In genomic region chr6:34475391-34475790, GRCm38 (mm10) we compare ENCODE assay signal across 8 mouse cellular contexts. TPM values are rescaled to one million over a fixed set of nuclear protein-coding genes. Genes with fewer than 3 reads are reported as not detected.
DNase-seq lines count a peak whose midpoint lies in the region; ATAC-seq and TF ChIP-seq lines count a peak whose summit lies in the region.

No protein-coding gene starts in this region.

- H3K27ac ChIP-seq in lung, embryonic 14.5 days (ENCODE audit: low read depth) = 0 out of 2 replicates have a peak overlapping the region, but pooled peaks have one; percentile 58
- no peak overlapping the region for H3K27ac ChIP-seq in embryonic facial prominence, embryonic 11.5 days (replicated peaks; ENCODE audit: low read depth, low read length)
- H3K27ac ChIP-seq in intestine, embryonic 14.5 days (ENCODE audit: low read depth) = peak overlapping the region; percentile 57; the same call in 1 of the 2 replicates
- H3K27ac ChIP-seq in neural tube, embryonic 14.5 days (ENCODE audit: low read depth, low read length) = peak overlapping the region; percentile 79

- no peaks in the 10 kb centered on the region for H3K36me3 ChIP-seq in lung, embryonic 14.5 days (ENCODE audit: insufficient read depth)
- H3K36me3 ChIP-seq in embryonic facial prominence, embryonic 11.5 days (replicated peaks; ENCODE audit: control insufficient read depth, insufficient read depth, low read depth, low read length) = no peaks in the 10 kb centered on the region
- no peaks in the 10 kb centered on the region for H3K36me3 ChIP-seq in intestine, embryonic 14.5 days (ENCODE audit: control insufficient read depth, insufficient read depth, low read length)
- no peaks in the 10 kb centered on the region for H3K36me3 ChIP-seq in neural tube, embryonic 14.5 days (ENCODE audit: control insufficient read depth, insufficient read depth, low read length)

- H3K9me3 ChIP-seq in lung, embryonic 14.5 days (ENCODE audit: low read depth, low read length) = no peaks in the 10 kb centered on the region
- H3K9me3 ChIP-seq in embryonic facial prominence, embryonic 11.5 days (replicated peaks; ENCODE audit: control insufficient read depth, low read length) = no peaks in the 10 kb centered on the region
- no peaks in the 10 kb centered on the region for H3K9me3 ChIP-seq in intestine, embryonic 14.5 days (ENCODE audit: control insufficient read depth, low read length)
- no peaks in the 10 kb centered on the region for H3K9me3 ChIP-seq in neural tube, embryonic 14.5 days (ENCODE audit: control insufficient read depth, low read length)

- peak overlapping the region; percentile 45 for H3K9ac ChIP-seq in lung, embryonic 14.5 days
- H3K9ac ChIP-seq in embryonic facial prominence, embryonic 11.5 days (replicated peaks; ENCODE audit: low read length) = peak overlapping the region; percentile 65
- peak overlapping the region; percentile 65 for H3K9ac ChIP-seq in intestine, embryonic 14.5 days (ENCODE audit: low read length)
- peak overlapping the region; percentile 78 for H3K9ac ChIP-seq in neural tube, embryonic 14.5 days (replicated peaks; ENCODE audit: low read depth, low read length)

- no peaks in the 10 kb centered on the region for H3K27me3 ChIP-seq in lung, embryonic 14.5 days (ENCODE audit: insufficient read depth, low read length)
- no peaks in the 10 kb centered on the region for H3K27me3 ChIP-seq in embryonic facial prominence, embryonic 11.5 days (ENCODE audit: control insufficient read depth, insufficient read depth, low read length)
- no peaks in the 10 kb centered on the region for H3K27me3 ChIP-seq in intestine, embryonic 14.5 days (replicated peaks; ENCODE audit: control insufficient read depth, insufficient read depth, low read length)
- H3K27me3 ChIP-seq in neural tube, embryonic 14.5 days (ENCODE audit: control insufficient read depth, insufficient read depth, low read length) = no peaks in the 10 kb centered on the region

- peaks cover 27% of the 10 kb centered on the region; the same call in 1 of the 2 replicates for H3K4me1 ChIP-seq in lung, embryonic 14.5 days (ENCODE audit: insufficient read depth)
- H3K4me1 ChIP-seq in embryonic facial prominence, embryonic 11.5 days (ENCODE audit: control insufficient read depth, insufficient read depth, low read length) = no peaks in the 10 kb centered on the region; the same call in 1 of the 2 replicates
- peaks cover 17% of the 10 kb centered on the region; the same call in 1 of the 2 replicates for H3K4me1 ChIP-seq in intestine, embryonic 14.5 days (replicated peaks; ENCODE audit: control insufficient read depth, insufficient read depth, low read length)
- peaks cover 27% of the 10 kb centered on the region for H3K4me1 ChIP-seq in neural tube, embryonic 14.5 days (ENCODE audit: control insufficient read depth, insufficient read depth, low read length)

- DNase-seq in lung, embryonic 14.5 days = no peak
- no peak for DNase-seq in lung, postnatal 4 days
- no peak for DNase-seq in embryonic facial prominence, embryonic 11.5 days (ENCODE audit: low spot score)
- no peak for DNase-seq in intestine, embryonic 14.5 days (ENCODE audit: low spot score)
- DNase-seq in ovary, adult 18-20 months (ENCODE audit: low spot score) = no peak
- DNase-seq in thymus, postnatal 10 days (ENCODE audit: low spot score in 2 of 2) = no peak
- no peak for DNase-seq in left cerebral cortex, adult 11 months (ENCODE audit: low spot score)

- no peak for ATAC-seq in lung, embryonic 14.5 days (ENCODE audit: insufficient read depth)
- no peak for ATAC-seq in embryonic facial prominence, embryonic 11.5 days (replicated peaks; ENCODE audit: insufficient number of reproducible peaks, low FRiP score, low TSS enrichment, low read depth)
- no peak for ATAC-seq in intestine, embryonic 14.5 days (replicated peaks; ENCODE audit: low FRiP score, low TSS enrichment, low read depth)
- no peak for ATAC-seq in neural tube, embryonic 14.5 days (ENCODE audit: low read depth)

- H3K4me2 ChIP-seq in lung, embryonic 14.5 days = peak overlapping the region; percentile 59
- peak overlapping the region; percentile 29; the same call in 1 of the 2 replicates for H3K4me2 ChIP-seq in embryonic facial prominence, embryonic 11.5 days (ENCODE audit: low read depth, low read length)
- peak overlapping the region; percentile 70 for H3K4me2 ChIP-seq in intestine, embryonic 14.5 days (ENCODE audit: low read length)
- peak overlapping the region; percentile 59 for H3K4me2 ChIP-seq in neural tube, embryonic 14.5 days (ENCODE audit: low read depth, low read length)

- no peak for TF ChIP-seq CTCF in lung, embryonic 14.5 days (IDR thresholded peaks at IDR 0.05; ENCODE audit: low read depth)

- peak overlapping the region; percentile 48 for H3K4me3 ChIP-seq in lung, embryonic 14.5 days (ENCODE audit: low read depth, low read length)
- H3K4me3 ChIP-seq in embryonic facial prominence, embryonic 11.5 days (ENCODE audit: low read depth, low read length) = peak overlapping the region; percentile 57
- H3K4me3 ChIP-seq in intestine, embryonic 14.5 days (ENCODE audit: low read depth, low read length) = peak overlapping the region; percentile 63
- peak overlapping the region; percentile 61 for H3K4me3 ChIP-seq in neural tube, embryonic 14.5 days (ENCODE audit: low read depth, low read length)

- WGBS in lung, embryonic 14.5 days = 17% methylated on average over 6 of the region's 6 CpGs
- 27% methylated on average over 6 of the region's 6 CpGs for WGBS in embryonic facial prominence, embryonic 11.5 days
- 27% methylated on average over 6 of the region's 6 CpGs for WGBS in intestine, embryonic 14.5 days
- 23% methylated on average over 6 of the region's 6 CpGs for WGBS in neural tube, embryonic 14.5 days

RNA-seq across cellular contexts. Expression of gene Bpgm, which starts 0.6 kb away (rescaled TPM):
- 51.3 and 52.6 TPM in 2 replicates for polyA plus RNA-seq in lung, embryonic 14.5 days (2014; fragmentation: Nextera tagmentation; extraction: Ambion mirVana)
- polyA plus RNA-seq in embryonic facial prominence, embryonic 11.5 days (2014; fragmentation: Nextera tagmentation; extraction: Ambion mirVana) = 47.8 and 51.5 TPM in 2 replicates
- polyA plus RNA-seq in intestine, embryonic 14.5 days (2014; fragmentation: Nextera tagmentation; extraction: Ambion mirVana) = 30.4 and 38.1 TPM in 2 replicates
- 77.3 and 78.1 TPM in 2 replicates for polyA plus RNA-seq in neural tube, embryonic 14.5 days (2014; fragmentation: Nextera tagmentation; extraction: Ambion mirVana)
